Mouse (Mus musculus) liver, embryonic 14.5 days (tissue): ENCODE results near the gene Gm9857.

Experiments
- CTCF ChIP-seq: IDR thresholded peaks from 2 replicates; pipeline ENCODE4 v1.5.1; 2016; ENCODE audit warnings: antibody characterized with exemption, low read depth, control low read depth
- EP300 ChIP-seq: IDR thresholded peaks from 2 replicates; pipeline ENCODE4 v1.6.1; 2016; ENCODE audit warnings: antibody characterized with exemption, low read depth

- no peak for TF ChIP-seq CTCF
- no peak for TF ChIP-seq EP300
These were observed 46.9 kb upstream of the Gm9857 start for GRCm38 (mm10) chr3:108987009-108987659.
